Mouse (Mus musculus) small intestine, adult 2 months (tissue): ENCODE results near the gene Masp1. TPM values are rescaled to one million over a fixed set of nuclear protein-coding genes. Genes with fewer than 3 reads are reported as not detected.

Experiments used
- H3K27ac ChIP-seq: fragments of 200-500 bp; 2 replicates; pipeline ENCODE4 v1.5.1; 2012; ENCODE audit warnings: low read depth, low read length, control low read depth, inconsistent platforms; ENCODE audit not compliant: insufficient read depth
- H3K27me3 ChIP-seq: fragments of 200-500 bp; 2 replicates; pipeline ENCODE4 v1.6.1; 2012; ENCODE audit warnings: mild to moderate bottlenecking, moderate library complexity, low read length, inconsistent platforms; ENCODE audit not compliant: control insufficient read depth, insufficient read depth
- H3K36me3 ChIP-seq: fragments of 200-500 bp; 2 replicates; pipeline ENCODE4 v1.6.1; 2012; ENCODE audit warnings: mild to moderate bottlenecking, low read length, control low read depth, inconsistent platforms; ENCODE audit not compliant: control insufficient read depth, insufficient read depth
- H3K4me1 ChIP-seq: fragments of 200-500 bp; 2 replicates; pipeline ENCODE4 v1.6.1; 2012; ENCODE audit warnings: low read length, inconsistent platforms, mixed read lengths; ENCODE audit not compliant: control insufficient read depth, insufficient read depth, insufficient read length
- H3K4me3 ChIP-seq: fragments of 200-500 bp; 2 replicates; pipeline ENCODE4 v1.5.1; 2012; ENCODE audit warnings: low read depth, mild to moderate bottlenecking, control low read depth, inconsistent platforms, low read length, moderate library complexity
- CTCF ChIP-seq: fragments of 200-500 bp; IDR thresholded peaks from 2 replicates; pipeline ENCODE4 v1.5.1; 2012; ENCODE audit warnings: low read depth, mild to moderate bottlenecking, control low read depth, inconsistent platforms, low read length, moderate library complexity, mixed read lengths; ENCODE audit not compliant: insufficient replicate concordance, insufficient read length; ENCODE audit errors: extremely low read depth
- POLR2A ChIP-seq: fragments of 200-500 bp; IDR thresholded peaks from 2 replicates; pipeline ENCODE4 v1.6.1; 2012; ENCODE audit warnings: low read depth, mild to moderate bottlenecking, control low read depth, inconsistent platforms, low read length, moderate library complexity
- WGBS: fragments of 180-500 bp; shearing (Covaris S2); methylation state at CpG from one replicate; pipeline ENCODE4 v1.1.7; 2018; 5-methylcytosine and 5-hydroxymethylcytosine counted together
- polyA plus RNA-seq: library from polyadenylated mRNA; depleted of rRNA; stranded (reverse); fragments of >200 nt; gene quantifications from 2 replicates; pipeline ENCODE4 v1.2.3, GENCODE M21; 2012

The Masp1 gene
- polyA plus RNA-seq, 1 experiment, result 0.53 TPM

GRCm38 (mm10) chr16:23444231-23444630, 76.4 kb downstream of the Masp1 start:
- no peaks in the 10 kb centered on the region for H3K27me3 ChIP-seq
- TF ChIP-seq POLR2A (no peak), CTCF (no peak)
- H3K4me1 ChIP-seq, result no peaks in the 10 kb centered on the region
- WGBS, result 87% methylated on average over 4 of the region's 4 CpGs
- no peaks in the 10 kb centered on the region for H3K36me3 ChIP-seq
- no peak overlapping the region for H3K4me3 ChIP-seq
- H3K27ac ChIP-seq, result no peak overlapping the region

- Histone ChIP-seq H3K4me3 (no peak overlapping the region), H3K27ac (no peak overlapping the region), H3K4me1 (no peaks in the 10 kb centered on the region), H3K36me3 (no peaks in the 10 kb centered on the region), H3K27me3 (no peaks in the 10 kb centered on the region)
- 26% methylated on average over 12 of the region's 12 CpGs for WGBS
- TF ChIP-seq POLR2A (no peak), CTCF (no peak)
Observed at GRCm38 (mm10) chr16:23437404-23438166, 83.0 kb downstream of the Masp1 start.

- Histone ChIP-seq H3K27ac (no peak overlapping the region), H3K4me3 (no peak overlapping the region), H3K27me3 (no peaks in the 10 kb centered on the region), H3K36me3 (no peaks in the 10 kb centered on the region), H3K4me1 (no peaks in the 10 kb centered on the region)
- 78% methylated on average over 8 of the region's 8 CpGs for whole genome bisulfite sequencing
- TF ChIP-seq POLR2A, result no peak
- no peak for TF ChIP-seq CTCF
Observed at GRCm38 (mm10) chr16:23429991-23430390, 90.6 kb downstream of the Masp1 start.

GRCm38 (mm10) chr16:23428647-23429319, 91.8 kb downstream of the Masp1 start, which contains the start of gene Rtp1:
TSS of gene Rtp1 (plus strand) at chr16:23429133.
- WGBS, result 73% methylated on average over 7 of the region's 7 CpGs

GRCm38 (mm10) chr16:23427701-23428100, 92.9 kb downstream of the Masp1 start:
- Histone ChIP-seq H3K4me3 (no peak overlapping the region), H3K36me3 (no peaks in the 10 kb centered on the region), H3K27ac (no peak overlapping the region), H3K4me1 (no peaks in the 10 kb centered on the region), H3K27me3 (no peaks in the 10 kb centered on the region)
- WGBS, result 85% methylated on average over 1 of the region's 1 CpGs
- TF ChIP-seq POLR2A, result no peak
- no peak for TF ChIP-seq CTCF

More at GRCm38 (mm10) chr16:23428647-23429319, 91.8 kb downstream of the Masp1 start, which contains the start of gene Rtp1:
- Histone ChIP-seq H3K4me1 (no peaks in the 10 kb centered on the region), H3K27ac (no peak within 1 kb of the TSS), H3K4me3 (no peak within 1 kb of the TSS), H3K36me3 (no peaks in the 10 kb centered on the region), H3K27me3 (no peaks in the 10 kb centered on the region)
- no peak for TF ChIP-seq CTCF
- TF ChIP-seq POLR2A, result no peak

GRCm38 (mm10) chr16:23423825-23424224, 96.8 kb downstream of the Masp1 start:
- no peaks in the 10 kb centered on the region for H3K4me1 ChIP-seq
- H3K27me3 ChIP-seq, result no peaks in the 10 kb centered on the region
- TF ChIP-seq POLR2A (no peak), CTCF (no peak)
- no peaks in the 10 kb centered on the region for H3K36me3 ChIP-seq
- H3K27ac ChIP-seq, result no peak overlapping the region
- H3K4me3 ChIP-seq, result no peak overlapping the region
- 65% methylated on average over 5 of the region's 5 CpGs for WGBS

- H3K4me3 ChIP-seq, result no peak overlapping the region
- no peaks in the 10 kb centered on the region for H3K36me3 ChIP-seq
- TF ChIP-seq CTCF (no peak), POLR2A (no peak)
- 0 out of 2 replicates have a peak, but pooled peaks cover 4% of the 10 kb centered on the region for H3K4me1 ChIP-seq
- H3K27me3 ChIP-seq, result no peaks in the 10 kb centered on the region
- 57% methylated on average over 8 of the region's 8 CpGs for WGBS
- no peak overlapping the region for H3K27ac ChIP-seq
Observed at GRCm38 (mm10) chr16:23419565-23420085, 101.0 kb downstream of the Masp1 start.
